Mouse (Mus musculus) brain, embryonic 18.5 days (tissue): Measurements from ENCODE around the gene Chka.

Experiments
- DNase-seq: peaks from one replicate; pipeline ENCODE4 v3.0.0-alpha.2; 2012; ENCODE audit warnings: low read depth, low spot score

Chka gene

GRCm38 (mm10) chr19:3916727-3917126, 65.2 kb downstream of the Chka start:
- no peak for DNase-seq

GRCm38 (mm10) chr19:3919928-3920327, 68.4 kb downstream of the Chka start:
- DNase-seq: no peak

GRCm38 (mm10) chr19:3922661-3923371, 71.2 kb downstream of the Chka start:
- DNase-seq: no peak

- no peak for DNase-seq
Observed at GRCm38 (mm10) chr19:3923586-3923985, 72.0 kb downstream of the Chka start.

- DNase-seq: no peak
Observed at GRCm38 (mm10) chr19:3924190-3924589, 72.6 kb downstream of the Chka start.

- DNase-seq: no peak
Observed at GRCm38 (mm10) chr19:3924868-3925267, 73.3 kb downstream of the Chka start.

- no peak for DNase-seq
Observed at GRCm38 (mm10) chr19:3925859-3926258, 74.3 kb downstream of the Chka start.

- no peak for DNase-seq
Observed at GRCm38 (mm10) chr19:3926279-3926678, 74.7 kb downstream of the Chka start.

- DNase-seq: no peak
Observed at GRCm38 (mm10) chr19:3926685-3927084, 75.1 kb downstream of the Chka start.

- no peak for DNase-seq
Observed at GRCm38 (mm10) chr19:3927989-3928388, 76.4 kb downstream of the Chka start.

- no peak for DNase-seq
Observed at GRCm38 (mm10) chr19:3928779-3929178, 77.2 kb downstream of the Chka start.

GRCm38 (mm10) chr19:3929211-3929941, 77.8 kb downstream of the Chka start, which contains the start of gene Aldh3b1:
Gene Aldh3b1 (minus strand): TSS chr19:3929808.
- DNase-seq: no peak

- no peak for DNase-seq
Observed at GRCm38 (mm10) chr19:3930262-3931057, 78.9 kb downstream of the Chka start.

- DNase-seq: no peak
Observed at GRCm38 (mm10) chr19:3931716-3932115, 80.1 kb downstream of the Chka start.

- DNase-seq: no peak
Observed at GRCm38 (mm10) chr19:3935032-3935895, 83.7 kb downstream of the Chka start, which contains the start of gene Unc93b1. Gene Unc93b1 (plus strand): TSS chr19:3935186.

GRCm38 (mm10) chr19:3935896-3936850, 84.6 kb downstream of the Chka start:
- no peak for DNase-seq

GRCm38 (mm10) chr19:3942315-3942714, 90.7 kb downstream of the Chka start:
- no peak for DNase-seq

- DNase-seq: no peak
Observed at GRCm38 (mm10) chr19:3942986-3943735, 91.6 kb downstream of the Chka start.
